8 mouse cellular contexts compared by ENCODE assay signal in genomic region chr6:115853985-115854384, GRCm38 (mm10). TPM values are rescaled to one million over a fixed set of nuclear protein-coding genes. Genes with fewer than 3 reads are reported as not detected.
DNase-seq lines count a peak whose midpoint lies in the region; ATAC-seq lines count a peak whose summit lies in the region.

No protein-coding gene starts in this region.

- peaks cover 15% of the 10 kb centered on the region for H3K36me3 ChIP-seq in kidney, embryonic 15.5 days
- H3K36me3 ChIP-seq in intestine, embryonic 15.5 days = no peaks in the 10 kb centered on the region
- H3K36me3 ChIP-seq in neural tube, embryonic 12.5 days = peaks cover 4% of the 10 kb centered on the region

- peak overlapping the region; percentile 70 for H3K4me3 ChIP-seq in kidney, embryonic 15.5 days (replicated peaks)
- H3K4me3 ChIP-seq in intestine, embryonic 15.5 days (replicated peaks) = peak overlapping the region; percentile 66
- peak overlapping the region; percentile 53 for H3K4me3 ChIP-seq in neural tube, embryonic 12.5 days

- H3K9ac ChIP-seq in kidney, embryonic 15.5 days = peak overlapping the region; percentile 44
- H3K9ac ChIP-seq in intestine, embryonic 15.5 days = peak overlapping the region; percentile 57
- peak overlapping the region; percentile 61 for H3K9ac ChIP-seq in neural tube, embryonic 12.5 days

- peak overlapping the region; percentile 60 for H3K4me2 ChIP-seq in kidney, embryonic 15.5 days
- H3K4me2 ChIP-seq in intestine, embryonic 15.5 days (replicated peaks) = peak overlapping the region; percentile 69
- peak overlapping the region; percentile 71 for H3K4me2 ChIP-seq in neural tube, embryonic 12.5 days (replicated peaks)

- 43% methylated on average over 7 of the region's 7 CpGs for WGBS in kidney, embryonic 15.5 days
- 38% methylated on average over 7 of the region's 7 CpGs for WGBS in intestine, embryonic 15.5 days
- 49% methylated on average over 7 of the region's 7 CpGs for WGBS in neural tube, embryonic 12.5 days

- no peak for DNase-seq in kidney, postnatal 14 days
- peak; percentile 24 for DNase-seq in embryo, embryonic 11 days
- DNase-seq in spleen, postnatal 36 days (ENCODE audit: low spot score in 2 of 2) = no peak
- DNase-seq in cerebellum, postnatal 36 days = no peak
- DNase-seq in layer of hippocampus, postnatal 36 days = no peak

- H3K27me3 ChIP-seq in kidney, embryonic 15.5 days = no peaks in the 10 kb centered on the region
- H3K27me3 ChIP-seq in intestine, embryonic 15.5 days (replicated peaks) = no peaks in the 10 kb centered on the region
- no peaks in the 10 kb centered on the region for H3K27me3 ChIP-seq in neural tube, embryonic 12.5 days (replicated peaks)

- peaks cover 23% of the 10 kb centered on the region for H3K4me1 ChIP-seq in kidney, embryonic 15.5 days
- peaks cover 21% of the 10 kb centered on the region; the same call in 1 of the 2 replicates for H3K4me1 ChIP-seq in intestine, embryonic 15.5 days (replicated peaks)
- peaks cover 19% of the 10 kb centered on the region for H3K4me1 ChIP-seq in neural tube, embryonic 12.5 days

- no peaks in the 10 kb centered on the region for H3K9me3 ChIP-seq in kidney, embryonic 15.5 days (replicated peaks)
- no peaks in the 10 kb centered on the region for H3K9me3 ChIP-seq in intestine, embryonic 15.5 days
- no peaks in the 10 kb centered on the region for H3K9me3 ChIP-seq in neural tube, embryonic 12.5 days

- H3K27ac ChIP-seq in kidney, embryonic 15.5 days = peak overlapping the region; percentile 89
- H3K27ac ChIP-seq in intestine, embryonic 15.5 days = peak overlapping the region; percentile 83
- peak overlapping the region; percentile 23; the same call in 1 of the 2 replicates for H3K27ac ChIP-seq in neural tube, embryonic 12.5 days

- ATAC-seq in kidney, embryonic 15.5 days (replicated peaks; ENCODE audit: low FRiP score) = no peak
- no peak for ATAC-seq in intestine, embryonic 15.5 days
- ATAC-seq in neural tube, embryonic 12.5 days (ENCODE audit: low FRiP score, low read depth) = no peak

RNA-seq across cellular contexts. Expression of gene Ift122, which starts 0.7 kb away (rescaled TPM):
- polyA plus RNA-seq in kidney, embryonic 15.5 days (2015; fragmentation: Nextera tagmentation; extraction: Ambion mirVana) = 32.0 and 36.9 TPM in 2 replicates
- 13.8 and 14.2 TPM in 2 replicates for polyA plus RNA-seq in intestine, embryonic 15.5 days (2015; fragmentation: Nextera tagmentation; extraction: Ambion mirVana)
- 24.6 and 28.7 TPM in 2 replicates for polyA plus RNA-seq in neural tube, embryonic 12.5 days (2016; fragmentation: Nextera tagmentation; extraction: Ambion mirVana)
- 10 to 100 TPM; 31.6 to 35.3 TPM for total RNA-seq in layer of hippocampus, postnatal 36 days (2021)

RNA-seq across cellular contexts. Expression of gene Mbd4, which starts 0.8 kb away (rescaled TPM):
- polyA plus RNA-seq in kidney, embryonic 15.5 days (2015; fragmentation: Nextera tagmentation; extraction: Ambion mirVana) = 21.3 and 21.7 TPM in 2 replicates
- polyA plus RNA-seq in intestine, embryonic 15.5 days (2015; fragmentation: Nextera tagmentation; extraction: Ambion mirVana) = 14.5 and 14.6 TPM in 2 replicates
- 18.2 and 19.1 TPM in 2 replicates for polyA plus RNA-seq in neural tube, embryonic 12.5 days (2016; fragmentation: Nextera tagmentation; extraction: Ambion mirVana)
- 1 to 10 TPM; 5.0 to 6.8 TPM for total RNA-seq in layer of hippocampus, postnatal 36 days (2021)

RNA-seq across cellular contexts. Expression of gene Efcab12, which starts 15.8 kb away (rescaled TPM):
- 1.8 TPM in 2 replicates for polyA plus RNA-seq in kidney, embryonic 15.5 days (2015; fragmentation: Nextera tagmentation; extraction: Ambion mirVana)
- 0.42 and 0.49 TPM in 2 replicates for polyA plus RNA-seq in intestine, embryonic 15.5 days (2015; fragmentation: Nextera tagmentation; extraction: Ambion mirVana)
- 1.6 and 2.1 TPM in 2 replicates for polyA plus RNA-seq in neural tube, embryonic 12.5 days (2016; fragmentation: Nextera tagmentation; extraction: Ambion mirVana)
- total RNA-seq in layer of hippocampus, postnatal 36 days (2021) = 1 to 10 TPM; 4.0 to 4.7 TPM

RNA-seq across cellular contexts. Expression of gene Rpl32, which starts 45.4 kb away (rescaled TPM):
- polyA plus RNA-seq in kidney, embryonic 15.5 days (2015; fragmentation: Nextera tagmentation; extraction: Ambion mirVana) = 2,232 and 2,490 TPM in 2 replicates
- polyA plus RNA-seq in intestine, embryonic 15.5 days (2015; fragmentation: Nextera tagmentation; extraction: Ambion mirVana) = 2,172 and 2,428 TPM in 2 replicates
- 1,453 and 1,478 TPM in 2 replicates for polyA plus RNA-seq in neural tube, embryonic 12.5 days (2016; fragmentation: Nextera tagmentation; extraction: Ambion mirVana)
- total RNA-seq in layer of hippocampus, postnatal 36 days (2021) = 100 to 1,000 TPM; 464 to 470 TPM

Comparison
In these comparisons a context has a peak if more than half of its experiments do, and no peak if none do; other contexts are left out.
1. H3K27ac ChIP-seq: peak in every context shown above with its lines; median percentile 89 in kidney, embryonic 15.5 days; 83 in intestine, embryonic 15.5 days; 23 in neural tube, embryonic 12.5 days.